Mouse (Mus musculus): ENCODE data around the gene Anapc11. TPM values are rescaled to one million over a fixed set of nuclear protein-coding genes. Genes with fewer than 3 reads are reported as not detected.

The Anapc11 gene
- polyA plus RNA-seq (2017; shearing (Covaris generic)) = 147 TPM

GRCm38 (mm10) chr11:120598283-120598989, at the start of gene Anapc11, which contains the start of gene Alyref:
TSS of gene Anapc11 (plus strand) at chr11:120598421.
TSS of gene Alyref (minus strand) at chr11:120598365.

GRCm38 (mm10) chr11:120549168-120549945, 48.9 kb upstream of the Anapc11 start, which contains the start of gene Mcrip1:
TSS of gene Mcrip1 (minus strand) at chr11:120549727.

GRCm38 (mm10) chr11:120550810-120551440, 47.3 kb upstream of the Anapc11 start, which contains the start of gene Ppp1r27:
TSS of gene Ppp1r27 (minus strand) at chr11:120551132.

GRCm38 (mm10) chr11:120572752-120573584, 25.3 kb upstream of the Anapc11 start, which contains the start of gene P4hb:
TSS of gene P4hb (minus strand) at chr11:120573253.

GRCm38 (mm10) chr11:120581490-120582267, 16.5 kb upstream of the Anapc11 start, which contains the start of gene Arhgdia:
TSS of gene Arhgdia (minus strand) at chr11:120581624.

GRCm38 (mm10) chr11:120608241-120609034, 10.2 kb downstream of the Anapc11 start, which contains the start of gene Npb:
TSS of gene Npb (plus strand) at chr11:120608477.

GRCm38 (mm10) chr11:120617519-120618112, 19.4 kb downstream of the Anapc11 start, which contains the start of gene Pcyt2:
TSS of gene Pcyt2 (minus strand) at chr11:120617936.

GRCm38 (mm10) chr11:120625152-120625775, 27.0 kb downstream of the Anapc11 start, which contains the start of gene Sirt7:
TSS of gene Sirt7 (minus strand) at chr11:120625240.

GRCm38 (mm10) chr11:120633520-120634343, 35.5 kb downstream of the Anapc11 start, which contains the start of gene Mafg:
TSS of gene Mafg (minus strand) at chr11:120633600.

GRCm38 (mm10) chr11:120643601-120643987, 45.4 kb downstream of the Anapc11 start, which contains the start of gene Pycr1:
TSS of gene Pycr1 (minus strand) at chr11:120643769.

GRCm38 (mm10) chr11:120648001-120648476, 49.8 kb downstream of the Anapc11 start, which contains the start of gene Myadml2:
TSS of gene Myadml2 (minus strand) at chr11:120648158.

Other genes with a start within 250 kb of the Anapc11 start
- gene Actg1, start 249.9 kb upstream of the Anapc11 start, polyA plus RNA-seq (2017; shearing (Covaris generic)) = 2,599 TPM
- gene Fscn2, start 236.9 kb upstream of the Anapc11 start, polyA plus RNA-seq (2017; shearing (Covaris generic)) = 0.16 TPM
- 29.3 TPM for gene Faap100, start 219.7 kb upstream of the Anapc11 start, polyA plus RNA-seq (2017; shearing (Covaris generic))
- gene Nploc4, start 160.7 kb upstream of the Anapc11 start, polyA plus RNA-seq (2017; shearing (Covaris generic)) = 7.2 TPM
- gene Tspan10, start 155.8 kb upstream of the Anapc11 start, polyA plus RNA-seq (2017; shearing (Covaris generic)) = not detected
- gene Pde6g, start 144.9 kb upstream of the Anapc11 start, polyA plus RNA-seq (2017; shearing (Covaris generic)) = 0.30 TPM
- gene Oxld1, start 140.4 kb upstream of the Anapc11 start, polyA plus RNA-seq (2017; shearing (Covaris generic)) = 5.6 TPM
- gene Ccdc137, start 140.3 kb upstream of the Anapc11 start, polyA plus RNA-seq (2017; shearing (Covaris generic)) = 50.8 TPM
- 42.3 TPM for gene Arl16, start 130.8 kb upstream of the Anapc11 start, polyA plus RNA-seq (2017; shearing (Covaris generic))
- gene Mrpl12, start 113.8 kb upstream of the Anapc11 start, polyA plus RNA-seq (2017; shearing (Covaris generic)) = 84.8 TPM
- gene Slc25a10, start 106.6 kb upstream of the Anapc11 start, polyA plus RNA-seq (2017; shearing (Covaris generic)) = 12.9 TPM
- gene Gcgr, start 67.7 kb upstream of the Anapc11 start, polyA plus RNA-seq (2017; shearing (Covaris generic)) = not detected
- gene Mcrip1, start 48.7 kb upstream of the Anapc11 start, polyA plus RNA-seq (2017; shearing (Covaris generic)) = 95.6 TPM
- not detected for gene Ppp1r27, start 47.3 kb upstream of the Anapc11 start, polyA plus RNA-seq (2017; shearing (Covaris generic))
- gene P4hb, start 25.2 kb upstream of the Anapc11 start, polyA plus RNA-seq (2017; shearing (Covaris generic)) = 224 TPM
- gene Arhgdia, start 16.8 kb upstream of the Anapc11 start, polyA plus RNA-seq (2017; shearing (Covaris generic)) = 899 TPM
- gene Alyref, start 56 bp upstream of the Anapc11 start, polyA plus RNA-seq (2017; shearing (Covaris generic)) = 3.4 TPM
- gene Npb, start 10.1 kb downstream of the Anapc11 start, polyA plus RNA-seq (2017; shearing (Covaris generic)) = 0.92 TPM
- gene Pcyt2, start 19.5 kb downstream of the Anapc11 start, polyA plus RNA-seq (2017; shearing (Covaris generic)) = 206 TPM
- 128 TPM for gene Sirt7, start 26.8 kb downstream of the Anapc11 start, polyA plus RNA-seq (2017; shearing (Covaris generic))
- 8.0 TPM for gene Mafg, start 35.2 kb downstream of the Anapc11 start, polyA plus RNA-seq (2017; shearing (Covaris generic))
- gene Pycr1, start 45.3 kb downstream of the Anapc11 start, polyA plus RNA-seq (2017; shearing (Covaris generic)) = 0.72 TPM
- gene Myadml2, start 49.7 kb downstream of the Anapc11 start, polyA plus RNA-seq (2017; shearing (Covaris generic)) = 0.40 TPM
- not detected for gene Notum, start 62.8 kb downstream of the Anapc11 start, polyA plus RNA-seq (2017; shearing (Covaris generic))
- 104 TPM for gene Aspscr1, start 74.6 kb downstream of the Anapc11 start, polyA plus RNA-seq (2017; shearing (Covaris generic))
- 146 TPM for gene Cenpx, start 115.3 kb downstream of the Anapc11 start, polyA plus RNA-seq (2017; shearing (Covaris generic))
- gene Lrrc45, start 115.5 kb downstream of the Anapc11 start, polyA plus RNA-seq (2017; shearing (Covaris generic)) = 75.0 TPM
- gene Rac3, start 123.0 kb downstream of the Anapc11 start, polyA plus RNA-seq (2017; shearing (Covaris generic)) = 0.63 TPM
- 26.8 TPM for gene Dcxr, start 128.9 kb downstream of the Anapc11 start, polyA plus RNA-seq (2017; shearing (Covaris generic))
- not detected for gene Cbr2, start 133.7 kb downstream of the Anapc11 start, polyA plus RNA-seq (2017; shearing (Covaris generic))
- gene Hmga1b, start 164.4 kb downstream of the Anapc11 start, polyA plus RNA-seq (2017; shearing (Covaris generic)) = 10.3 TPM
- gene Rfng, start 185.8 kb downstream of the Anapc11 start, polyA plus RNA-seq (2017; shearing (Covaris generic)) = 1.8 TPM
- 183 TPM for gene Gps1, start 185.9 kb downstream of the Anapc11 start, polyA plus RNA-seq (2017; shearing (Covaris generic))
- 50.4 TPM for gene Dus1l, start 198.0 kb downstream of the Anapc11 start, polyA plus RNA-seq (2017; shearing (Covaris generic))
- gene Fasn, start 226.1 kb downstream of the Anapc11 start, polyA plus RNA-seq (2017; shearing (Covaris generic)) = 50.9 TPM